Mouse (Mus musculus) embryonic stem cell, embryonic (primary cell): ENCODE measurements around the gene Luc7l2.
"Not testable (repeated sequence)": the region's sequence is repeated elsewhere in the genome, so short reads cannot be mapped to it uniquely, and the experiment has no call there.

Experiments used
- CTCF ChIA-PET, 4 experiments: fragments of 300-600 bp in 2 of 4; fragments of 350-600 bp in 2 of 4; sonication (Branson Sonifier 250); formaldehyde crosslinking; loops; one replicate each; lab custom pipeline; 2022; ENCODE audit warnings: inconsistent platforms in 2 of 4; lab: Charles Lee
- POLR2A ChIA-PET, 4 experiments: fragments of 300-600 bp in 2 of 4; fragments of 350-600 bp in 2 of 4; sonication (Branson Sonifier 250); formaldehyde crosslinking; loops; one replicate each; lab custom pipeline; 2022; ENCODE audit warnings: antibody characterized with exemption in 4 of 4, inconsistent platforms in 1 of 4; lab: Charles Lee

Luc7l2 gene

DNA sequence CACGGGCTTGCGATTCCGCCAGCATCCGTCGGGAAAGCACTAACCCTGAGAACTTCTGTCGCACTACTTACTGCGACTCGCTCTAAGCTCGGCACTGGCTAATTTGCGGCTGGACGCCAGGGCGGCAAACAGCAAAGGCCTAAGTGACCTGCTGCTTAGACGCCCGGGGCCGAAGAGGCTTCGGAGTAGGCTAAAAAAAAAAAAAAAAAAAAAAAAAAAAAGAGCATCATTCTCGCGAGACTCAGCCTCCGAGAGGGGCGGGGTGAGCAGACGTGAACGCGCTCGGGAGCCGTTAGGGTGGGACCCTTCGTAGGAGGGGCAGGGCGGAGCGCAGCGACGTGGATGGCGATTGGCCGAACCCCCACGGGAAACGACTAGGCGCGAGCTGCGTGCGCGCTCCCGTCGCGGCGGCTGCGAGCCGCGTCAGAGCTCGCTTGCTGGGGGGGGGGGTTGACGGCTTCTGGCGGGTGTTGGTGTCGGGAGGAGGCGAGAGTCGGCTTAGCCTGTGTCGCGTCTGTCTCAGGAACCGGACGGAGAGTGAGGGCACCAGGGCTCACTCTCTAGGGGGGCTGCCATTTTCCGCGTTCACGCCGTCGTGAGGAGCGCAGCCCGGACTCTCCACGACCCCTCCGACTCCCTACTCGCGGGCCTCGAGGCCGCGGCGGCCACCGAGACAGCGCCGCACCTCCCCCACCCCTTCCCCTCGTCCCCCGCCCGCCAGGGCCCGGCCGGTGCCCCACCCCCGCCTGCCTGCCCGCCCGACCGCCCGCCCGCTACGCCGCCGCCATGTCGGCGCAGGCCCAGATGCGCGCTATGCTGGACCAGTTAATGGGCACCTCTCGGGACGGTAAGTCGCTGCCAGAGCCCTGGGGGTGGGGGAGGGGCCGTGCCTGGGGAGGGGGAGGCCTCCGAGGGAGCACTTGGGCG is at the start of gene Luc7l2:
Luc7l2 (plus strand) TSS at position 273 of the 927 bp plus-strand sequence.
- ChIA-PET POLR2A (interaction anchor here (0.6 to 12.6 kb wide), 137 partner anchors 8 to 1399 kb away, joined by 3 to 219 read pairs (median 4); partner anchors contain the start of genes Fmc1 (in 4 of the 4), Ttc26 (in 3 of the 4), Ubn2 (in 3 of the 4) and Klrg2 (in 2 of the 4)), CTCF (interaction anchor here (0.5 to 2.3 kb wide), 12 partner anchors 16 to 1493 kb away, joined by 3 to 16 read pairs (median 6); no protein-coding TSS in a partner anchor)

DNA sequence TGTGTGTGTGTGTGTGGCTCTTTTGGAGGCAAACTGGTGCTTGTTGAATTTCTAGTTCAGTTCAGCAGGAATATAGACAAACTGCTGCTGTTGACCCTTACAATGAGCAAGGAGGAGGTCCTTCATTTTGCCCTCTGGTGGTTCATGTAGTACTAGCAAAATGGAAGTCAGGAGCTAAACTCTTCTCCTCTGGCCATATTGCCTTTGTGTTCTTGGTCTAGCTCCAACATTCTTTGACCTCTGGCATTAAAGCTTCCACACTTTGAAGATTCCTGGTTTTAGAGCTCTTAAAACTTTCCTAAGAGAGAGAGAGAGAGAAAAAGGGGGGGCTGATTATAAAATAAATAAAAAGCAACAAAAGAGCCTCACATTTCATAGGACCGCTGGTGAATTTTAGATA is 39.0 kb upstream of the Luc7l2 start:
- ChIA-PET CTCF (interaction anchor here (0.7 to 1.8 kb wide), 8 partner anchors 9 to 920 kb away, joined by 3 to 5 read pairs (median 4); no protein-coding TSS in a partner anchor), POLR2A (interaction anchor here in 2 of 4 experiments (0.7 to 1.6 kb wide), 11 partner anchors 8 to 822 kb away, joined by 3 to 8 read pairs (median 4); partner anchors contain the start of genes Fmc1 (in 1 of the 2) and Luc7l2 (in 1 of the 2))

DNA sequence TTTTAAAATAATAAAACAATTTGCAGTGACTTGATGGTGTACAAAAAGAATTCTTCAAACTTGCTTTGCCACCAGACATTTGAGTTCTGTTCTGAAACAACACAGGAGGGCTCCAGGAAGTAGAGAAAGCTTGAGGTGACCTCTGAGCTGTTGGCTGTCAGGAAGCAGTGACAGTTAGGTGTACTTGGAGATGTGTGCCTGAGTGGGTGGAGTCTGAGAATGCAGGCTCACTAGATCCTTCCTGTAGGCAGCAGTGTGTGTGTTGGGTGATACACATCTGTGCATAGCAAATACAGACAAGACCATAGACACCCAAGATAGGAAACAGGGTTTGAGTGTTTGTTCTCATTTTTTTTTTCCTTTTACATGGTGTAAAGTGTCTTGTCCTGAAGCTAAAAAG is 38.3 kb upstream of the Luc7l2 start:
- ChIA-PET CTCF (interaction anchor here (0.6 to 1.8 kb wide), 5 partner anchors 10 to 412 kb away, joined by 3 to 5 read pairs (median 3); no protein-coding TSS in a partner anchor), POLR2A (interaction anchor here in 3 of 4 experiments (0.6 to 3.0 kb wide), 9 partner anchors 16 to 63 kb away, joined by 3 to 10 read pairs (median 4); partner anchors contain the start of genes Luc7l2 (in 2 of the 3) and Fmc1 (in 1 of the 3))

DNA sequence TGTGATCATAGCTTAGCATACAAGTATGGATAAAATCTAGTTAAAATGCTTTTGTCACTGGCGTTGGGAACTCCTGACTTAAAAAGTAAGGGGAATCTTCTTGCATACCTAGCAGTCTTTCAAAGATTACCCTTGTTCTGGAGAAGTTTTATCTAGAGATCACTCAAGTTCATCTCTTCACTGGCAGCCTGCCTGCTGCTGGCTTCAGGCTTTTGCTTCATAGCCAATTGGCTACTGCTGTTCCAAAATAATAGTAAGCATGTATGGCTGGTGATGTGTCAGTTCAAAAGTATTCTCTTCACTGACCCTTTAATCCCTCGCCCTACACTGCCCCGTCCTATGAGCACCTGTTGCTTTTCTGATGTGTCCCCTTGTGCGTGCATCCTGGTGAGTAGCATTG is 35.9 kb upstream of the Luc7l2 start:
- ChIA-PET POLR2A (interaction anchor here in 2 of 4 experiments (0.8 to 3.0 kb wide), 8 partner anchors 8 to 222 kb away, joined by 3 to 11 read pairs (median 4); partner anchors contain the start of genes Fmc1 (in 1 of the 2) and Luc7l2 (in 1 of the 2)), CTCF (interaction anchor here in 1 of 4 experiments (1.5 kb wide), 1 partner anchor 23 kb away, joined by 4 read pairs; no protein-coding TSS in a partner anchor)

DNA sequence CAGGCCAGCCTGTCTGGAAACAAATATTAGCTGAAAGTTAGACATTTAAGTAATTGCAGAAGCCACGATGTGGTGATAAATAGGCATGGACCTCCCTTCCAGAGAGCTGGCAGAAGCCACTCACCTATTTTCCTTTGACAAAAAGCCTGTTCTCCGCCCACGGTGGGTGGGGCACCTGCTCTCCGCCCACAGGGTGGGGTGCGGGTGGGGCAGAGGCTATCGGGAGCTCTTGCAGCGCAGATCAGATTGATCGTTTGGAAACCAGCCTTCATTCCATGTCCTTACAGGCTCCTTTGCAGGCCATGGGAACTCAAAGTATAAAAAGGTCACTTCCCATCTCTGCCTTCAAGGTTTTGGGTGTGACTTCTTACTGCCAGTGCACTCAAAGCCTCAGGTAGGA is 27.3 kb upstream of the Luc7l2 start:
- POLR2A ChIA-PET, result interaction anchor here (0.6 to 4.1 kb wide), 14 partner anchors 9 to 89 kb away, joined by 3 to 34 read pairs (median 4); partner anchors contain the start of genes Fmc1 (in 3 of the 4) and Luc7l2 (in 2 of the 4)
- CTCF ChIA-PET, result interaction anchor here in 3 of 4 experiments (0.5 to 1.5 kb wide), 6 partner anchors 10 to 219 kb away, joined by 3 to 10 read pairs (median 5); partner anchors contain the start of gene Luc7l2 (in 1 of the 3)

DNA sequence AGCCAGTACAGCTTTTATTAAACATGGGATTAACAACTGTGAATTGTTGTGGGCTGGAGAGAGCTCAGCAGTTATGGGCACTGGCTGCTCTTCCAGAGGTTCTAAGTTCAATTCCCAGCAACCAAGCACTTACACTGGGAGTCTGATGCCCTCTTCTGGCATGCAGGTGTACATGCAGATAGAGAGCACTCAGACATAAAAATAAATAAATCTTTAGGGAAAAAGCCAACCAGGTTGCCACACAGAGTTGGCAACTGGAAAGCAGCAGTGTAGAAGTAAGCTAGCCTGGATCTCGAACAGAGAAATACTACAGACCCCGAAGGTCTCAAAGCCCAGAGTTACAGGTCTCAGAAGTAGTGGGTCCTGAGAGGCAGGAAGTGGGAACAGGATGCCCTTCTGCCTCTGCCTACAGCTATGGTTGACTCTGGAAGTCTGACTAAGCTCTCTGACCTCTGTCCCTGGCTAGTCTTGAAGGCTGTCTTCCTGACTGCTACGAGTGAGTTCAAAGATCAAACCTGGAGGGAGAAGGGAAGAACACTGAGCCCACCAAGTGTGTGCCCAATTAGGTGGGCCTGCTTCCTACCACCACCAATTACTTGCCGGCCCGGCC is 19.8 kb upstream of the Luc7l2 start:
- ChIA-PET CTCF (interaction anchor here (0.6 to 4.2 kb wide), 13 partner anchors 14 to 1053 kb away, joined by 3 to 36 read pairs (median 4); no protein-coding TSS in a partner anchor), POLR2A (interaction anchor here (0.6 to 5.1 kb wide), 18 partner anchors 8 to 152 kb away, joined by 3 to 179 read pairs (median 4); partner anchors contain the start of genes Luc7l2 (in 3 of the 4), Ttc26 (in 1 of the 4) and Ubn2 (in 1 of the 4))

DNA sequence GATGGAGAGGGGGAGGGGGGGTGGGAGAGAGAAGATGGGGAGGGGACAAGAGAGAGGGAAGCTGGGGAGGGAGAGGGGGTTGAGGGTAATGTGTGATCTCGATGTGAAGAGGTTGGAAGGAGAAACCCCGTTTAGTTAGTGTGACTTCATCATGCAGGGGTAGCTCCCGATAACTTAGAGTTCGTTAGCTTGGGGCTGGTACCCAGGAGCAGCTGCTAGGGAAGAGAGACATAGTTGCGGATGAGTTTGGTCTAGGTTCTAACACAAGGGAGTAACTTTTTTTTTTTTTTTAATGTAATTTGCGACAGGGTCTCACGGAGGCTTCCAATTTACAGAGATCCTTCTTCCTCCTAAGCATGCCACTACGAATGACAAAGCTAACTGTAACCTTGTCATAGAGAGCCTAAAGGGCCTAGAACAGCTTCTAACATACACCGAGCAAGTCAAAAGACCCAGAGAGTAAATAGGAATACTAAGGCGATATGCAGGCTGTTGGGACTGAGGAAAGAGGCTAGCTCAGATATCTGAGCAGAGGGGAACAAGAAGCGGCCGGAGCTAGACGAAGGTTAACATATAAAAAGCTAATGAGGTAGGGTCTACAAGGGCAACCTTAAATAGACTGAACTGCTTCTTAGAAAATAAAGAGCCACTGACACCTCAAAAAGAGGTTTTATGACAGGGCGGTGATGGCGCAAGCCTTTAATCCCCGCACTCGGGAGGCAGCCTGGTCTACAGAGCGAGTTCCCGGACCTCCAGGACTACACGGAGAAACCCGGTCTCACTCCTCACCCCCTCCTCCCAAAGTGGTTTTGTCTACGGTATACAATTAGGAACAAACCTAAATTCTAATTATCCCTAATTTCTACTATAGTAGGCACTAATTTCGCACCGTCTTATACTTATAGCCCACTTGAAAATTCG is 18.4 kb upstream of the Luc7l2 start:
- CTCF ChIA-PET, result interaction anchor here in 3 of 4 experiments (0.6 to 4.2 kb wide), 12 partner anchors 12 to 853 kb away, joined by 3 to 36 read pairs (median 4); partner anchors contain the start of genes Ttc26 (in 1 of the 3), Zc3hav1 (in 1 of the 3) and Zc3hav1l (in 1 of the 3)
- POLR2A ChIA-PET, result interaction anchor here (0.6 to 5.1 kb wide), 74 partner anchors 8 to 1068 kb away, joined by 3 to 188 read pairs (median 4); partner anchors contain the start of genes Klrg2 (in 4 of the 4), Luc7l2 (in 4 of the 4), Ttc26 (in 3 of the 4) and Ubn2 (in 2 of the 4)

DNA sequence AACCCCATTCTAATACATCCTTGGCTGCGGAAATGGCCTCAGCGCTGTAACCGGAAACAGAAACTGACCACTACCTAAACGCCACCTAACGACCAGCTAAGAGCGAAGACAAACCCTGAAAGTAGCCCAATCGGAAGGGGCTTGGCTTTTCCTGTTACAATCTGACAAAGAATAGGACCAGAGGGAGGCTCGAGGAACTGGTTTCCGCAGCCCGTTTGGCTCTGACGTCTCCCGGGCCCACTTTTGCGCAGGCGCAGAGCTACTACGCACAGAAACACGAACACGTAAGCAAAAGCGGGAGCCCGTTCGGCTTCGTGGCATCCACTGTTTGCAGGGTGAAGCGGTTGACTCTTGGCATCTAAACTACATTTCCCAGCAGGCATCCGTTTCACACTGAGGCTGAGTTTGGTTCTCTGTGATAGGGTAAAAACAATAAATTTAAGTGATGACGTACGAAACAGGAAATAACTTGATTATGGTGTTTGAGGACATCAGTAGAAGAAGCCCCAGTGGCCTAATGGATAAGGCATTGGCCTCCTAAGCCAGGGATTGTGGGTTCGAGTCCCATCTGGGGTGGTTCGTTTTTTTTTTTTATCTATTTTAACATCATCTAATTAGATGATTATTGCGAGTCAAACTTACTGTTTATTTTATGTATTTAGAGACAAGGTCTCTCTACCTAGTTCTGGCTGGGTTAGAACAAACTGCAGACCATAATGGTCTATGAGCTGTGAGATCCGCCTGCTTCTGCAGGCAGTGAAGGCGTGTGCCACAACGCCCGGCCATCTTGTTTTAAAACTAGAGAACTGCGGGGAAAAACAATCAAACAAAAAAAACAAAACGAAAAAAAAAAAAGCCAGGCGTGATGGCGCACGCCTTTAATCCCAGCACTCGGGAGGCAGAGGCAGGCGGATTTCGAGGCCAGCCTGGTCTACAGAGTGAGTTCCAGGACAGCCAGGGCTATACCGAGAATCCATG is 17.4 kb upstream of the Luc7l2 start, which contains the start of gene Fmc1:
Fmc1 (plus strand) TSS at position 75 of the 978 bp plus-strand sequence.
- ChIA-PET POLR2A (interaction anchor here (0.6 to 5.1 kb wide), 69 partner anchors 9 to 1742 kb away, joined by 3 to 188 read pairs (median 5); partner anchors contain the start of genes Klrg2 (in 4 of the 4), Luc7l2 (in 4 of the 4), Ttc26 (in 3 of the 4) and Ubn2 (in 2 of the 4)), CTCF (interaction anchor here in 3 of 4 experiments (0.5 to 4.2 kb wide), 13 partner anchors 11 to 235 kb away, joined by 3 to 36 read pairs (median 4); partner anchors contain the start of genes Luc7l2 (in 1 of the 3), Ttc26 (in 1 of the 3), Zc3hav1 (in 1 of the 3) and Zc3hav1l (in 1 of the 3))

DNA sequence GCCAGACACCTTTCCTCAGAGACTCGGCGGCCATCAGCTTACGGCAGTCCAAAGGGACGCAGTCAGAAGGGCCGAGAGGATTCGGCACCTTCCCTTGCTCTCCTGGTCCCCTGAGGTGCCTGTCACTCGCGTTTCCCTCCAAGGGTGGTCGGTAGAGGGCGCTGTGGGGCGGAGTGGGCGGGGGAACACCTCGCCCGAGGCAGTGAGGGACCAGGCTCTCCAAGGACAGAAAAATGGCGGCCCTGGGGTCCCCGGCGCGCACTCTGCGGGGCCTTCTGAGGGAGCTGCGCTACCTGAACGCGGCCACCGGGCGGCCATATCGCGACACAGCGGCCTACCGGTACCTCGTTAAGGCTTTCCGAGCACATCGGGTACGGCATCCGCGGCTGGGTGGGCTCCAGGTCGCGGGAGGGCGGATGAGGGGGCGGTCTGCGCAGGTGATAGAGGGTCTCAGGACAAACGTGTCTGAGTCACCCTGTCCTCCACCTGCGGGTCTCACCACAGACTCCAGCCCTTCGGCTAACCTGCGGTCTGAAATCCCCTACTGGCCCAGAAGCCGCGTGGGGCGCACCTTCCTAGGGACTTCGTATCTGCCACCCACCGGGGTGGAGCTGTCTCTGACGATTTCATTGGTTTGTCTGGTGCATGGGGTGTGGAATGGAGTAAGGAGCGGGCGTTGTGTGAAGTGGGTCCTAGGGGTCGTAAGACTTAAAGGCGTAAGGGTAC is 16.3 kb upstream of the Luc7l2 start:
- ChIA-PET POLR2A (interaction anchor here (0.5 to 5.1 kb wide), 38 partner anchors 8 to 1824 kb away, joined by 3 to 188 read pairs (median 3); partner anchors contain the start of genes Luc7l2 (in 4 of the 4), Klrg2 (in 2 of the 4), Creb3l2 (in 1 of the 4) and Ttc26 (in 1 of the 4)), CTCF (interaction anchor here (0.6 to 2.2 kb wide), 16 partner anchors 8 to 443 kb away, joined by 3 to 11 read pairs (median 4); partner anchors contain the start of gene Luc7l2 (in 3 of the 4))

DNA sequence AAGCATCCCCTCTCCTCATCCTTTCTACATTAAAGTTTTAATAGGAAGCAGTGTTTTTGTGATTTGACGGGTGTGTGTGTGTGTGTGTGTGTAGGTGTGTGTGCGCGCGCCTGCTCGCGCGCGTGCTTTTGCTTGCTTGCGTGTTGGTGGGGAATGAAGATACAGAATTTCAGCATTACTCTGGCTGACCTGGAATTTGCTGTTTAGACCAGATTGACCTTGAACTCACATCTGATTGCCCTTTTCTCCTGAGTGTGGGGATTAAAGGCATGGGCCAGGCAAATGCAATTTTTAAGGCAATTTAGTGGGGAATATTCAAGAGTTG is 15.8 kb upstream of the Luc7l2 start:
- POLR2A ChIA-PET, result interaction anchor here (0.6 to 5.1 kb wide), 30 partner anchors 8 to 1094 kb away, joined by 3 to 188 read pairs (median 3); partner anchors contain the start of genes Luc7l2 (in 4 of the 4), Creb3l2 (in 1 of the 4), Ttc26 (in 1 of the 4) and Ubn2 (in 1 of the 4)
- CTCF ChIA-PET, result interaction anchor here (0.6 to 1.9 kb wide), 15 partner anchors 8 to 444 kb away, joined by 3 to 11 read pairs (median 3); partner anchors contain the start of gene Luc7l2 (in 3 of the 4)

DNA sequence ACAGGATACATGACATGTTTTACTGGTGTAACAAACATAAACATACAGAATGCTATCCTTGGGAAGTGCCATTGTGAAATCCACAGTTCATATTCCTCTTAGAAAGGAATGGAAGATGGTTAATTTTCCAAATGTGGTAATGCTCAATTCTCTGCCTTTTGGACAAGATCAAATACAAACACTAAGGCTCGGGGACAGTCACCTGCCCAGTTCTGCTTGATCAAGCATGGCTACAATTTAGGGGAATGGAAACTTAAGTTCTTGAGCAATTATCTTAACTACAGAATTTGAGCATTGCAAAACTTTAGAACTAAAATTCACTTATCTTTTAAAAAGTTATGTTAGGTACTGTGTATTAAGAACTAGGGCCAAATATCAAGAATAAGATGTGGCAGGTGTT is 15.3 kb upstream of the Luc7l2 start:
- CTCF ChIA-PET, result no interaction called here

DNA sequence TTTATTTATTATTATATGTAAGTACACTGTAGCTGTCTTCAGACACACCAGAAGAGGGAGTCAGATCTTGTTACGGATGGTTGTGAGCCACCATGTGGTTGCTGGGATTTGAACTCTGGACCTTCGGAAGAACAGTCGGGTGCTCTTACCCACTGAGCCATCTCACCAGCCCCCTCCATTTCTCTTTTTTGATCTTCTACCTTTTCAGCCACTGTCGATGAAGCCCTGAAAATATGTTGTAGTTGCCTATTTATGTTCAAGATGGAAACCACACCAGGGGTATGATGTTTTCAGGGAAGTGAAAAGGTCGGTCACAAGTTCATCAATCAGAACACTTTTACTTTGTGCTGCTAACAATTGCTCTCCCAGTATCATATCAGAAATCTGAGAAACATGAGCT is 7.0 kb upstream of the Luc7l2 start:
- CTCF ChIA-PET, result interaction anchor here in 2 of 4 experiments (0.6 to 1.1 kb wide), 3 partner anchors 9 to 84 kb away, joined by 3 to 4 read pairs (median 3); partner anchors contain the start of gene Fmc1 (in 1 of the 2)
- POLR2A ChIA-PET, result interaction anchor here in 3 of 4 experiments (0.6 to 9.0 kb wide), 10 partner anchors 9 to 77 kb away, joined by 3 to 179 read pairs (median 4); partner anchors contain the start of gene Fmc1 (in 3 of the 3)

More for the DNA sequence above, 15.3 kb upstream of the Luc7l2 start:
- POLR2A ChIA-PET, result no interaction called here

DNA sequence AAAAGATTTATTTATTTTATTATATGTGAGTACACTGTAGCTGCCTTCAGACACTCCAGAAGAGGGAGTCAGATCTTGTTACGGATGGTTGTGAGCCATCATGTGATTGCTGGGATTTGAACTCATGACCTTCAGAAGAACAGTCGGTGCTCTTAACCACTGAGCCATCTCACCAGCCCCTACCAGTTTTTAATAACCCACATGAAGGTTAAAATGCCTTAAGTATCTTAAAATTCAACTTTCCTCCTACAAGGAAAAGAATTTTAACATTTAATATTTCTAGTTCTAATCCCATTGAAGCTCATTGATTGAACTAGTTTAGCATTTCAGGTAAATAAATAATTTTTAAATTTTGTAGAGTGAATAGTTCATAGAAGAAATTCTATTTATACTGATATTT is 4.1 kb upstream of the Luc7l2 start:
- CTCF ChIA-PET, result not testable (repeated sequence)
- POLR2A ChIA-PET, result interaction anchor here in 2 of 4 experiments (1.9 to 9.0 kb wide), 3 partner anchors 13 to 18 kb away, joined by 7 to 188 read pairs (median 179); partner anchors contain the start of gene Fmc1 (in 2 of the 2)

DNA sequence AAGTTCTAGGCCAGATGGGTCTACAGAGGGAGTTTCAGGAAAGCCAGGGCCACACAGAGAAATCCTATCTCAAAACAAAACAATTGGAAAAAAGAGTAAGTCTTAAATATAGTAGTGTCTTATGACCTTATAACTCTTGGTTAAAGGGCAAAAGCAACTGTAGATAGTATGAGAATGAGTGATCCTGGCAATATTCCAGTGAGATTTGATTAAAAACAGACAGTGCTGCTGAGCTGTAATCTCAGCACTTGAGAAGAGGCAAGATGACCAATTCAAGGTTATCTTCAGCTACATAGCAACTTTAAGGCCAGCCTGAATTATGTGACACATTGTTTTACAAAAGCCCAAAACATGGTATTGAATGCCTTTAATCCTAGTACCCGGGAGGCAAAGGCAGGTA is 3.4 kb upstream of the Luc7l2 start:
- POLR2A ChIA-PET, result interaction anchor here in 3 of 4 experiments (0.6 to 9.0 kb wide), 7 partner anchors 8 to 63 kb away, joined by 3 to 188 read pairs (median 5); partner anchors contain the start of gene Fmc1 (in 2 of the 3)
- CTCF ChIA-PET, result interaction anchor here in 1 of 4 experiments (1.1 kb wide), 1 partner anchor 113 kb away, joined by 3 read pairs; no protein-coding TSS in a partner anchor
